Mouse (Mus musculus): Measurements from ENCODE around the gene Kit.

Gene Kit

GRCm38 (mm10) chr5:75589552-75590346, 15.0 kb downstream of the Kit start:
- peak; percentile 32 for DNase-seq (ENCODE audit: low spot score)

DNA sequence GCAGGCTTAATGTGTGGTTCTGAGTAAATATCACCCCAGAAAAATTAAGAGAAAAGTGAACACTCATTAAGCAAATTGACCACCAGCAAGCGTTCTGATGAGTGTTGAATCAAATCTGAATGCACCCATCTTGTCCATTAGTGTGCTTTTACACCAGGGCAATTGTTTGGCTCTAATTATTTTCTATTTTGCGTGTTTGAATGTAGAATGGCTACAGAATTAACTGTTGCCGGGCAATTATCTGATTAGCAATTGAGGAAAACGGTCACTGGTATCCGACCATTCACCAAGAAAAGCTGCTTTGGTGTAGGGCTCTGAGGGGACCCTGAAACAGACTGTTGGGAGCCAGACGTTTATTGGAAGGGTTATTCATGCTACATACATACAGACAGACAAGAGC, 16.2 kb downstream of the Kit start:
- no peak for DNase-seq (ENCODE audit: low spot score)

DNA sequence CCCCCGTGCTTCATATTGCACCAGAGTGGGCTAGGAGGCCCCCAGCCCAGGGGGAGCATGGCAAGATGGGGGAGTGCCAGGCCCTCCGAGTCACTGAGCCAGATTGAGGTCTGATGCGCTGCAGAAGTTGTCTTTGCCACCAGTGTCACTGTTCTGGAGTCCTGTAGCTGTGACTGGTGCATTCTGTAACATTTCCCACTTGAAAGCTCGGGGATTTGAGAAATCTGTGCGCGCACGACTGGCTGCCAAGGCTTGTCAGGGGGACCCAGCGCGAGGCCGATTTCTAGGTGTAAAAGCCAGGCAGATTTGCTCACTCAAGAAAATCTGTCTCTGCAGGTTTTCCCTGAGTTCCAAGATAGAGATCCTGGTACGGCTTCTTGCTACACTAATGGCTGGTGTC, 16.9 kb downstream of the Kit start:
- no peak for DNase-seq (ENCODE audit: low spot score)

DNA sequence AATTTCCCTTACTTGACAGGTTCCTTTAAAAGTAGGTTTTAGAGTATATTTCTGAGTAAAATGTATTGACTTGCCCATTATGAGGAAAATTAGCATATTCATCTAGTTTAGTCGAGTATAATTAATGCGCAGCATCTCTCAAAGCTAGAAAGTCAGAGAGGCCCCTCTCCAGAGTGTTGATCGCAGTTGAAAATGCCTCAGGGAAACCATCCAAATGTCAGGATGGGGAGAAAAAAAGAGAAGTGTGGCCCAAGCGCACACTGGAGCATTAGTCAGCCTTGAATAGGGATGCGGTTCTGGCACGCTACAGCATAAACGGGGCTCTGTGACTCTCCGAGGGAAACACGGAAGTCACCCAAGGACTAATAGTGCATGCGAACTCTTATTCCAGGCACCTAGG, 20.6 kb downstream of the Kit start:
- no peak for DNase-seq (ENCODE audit: low spot score)

DNA sequence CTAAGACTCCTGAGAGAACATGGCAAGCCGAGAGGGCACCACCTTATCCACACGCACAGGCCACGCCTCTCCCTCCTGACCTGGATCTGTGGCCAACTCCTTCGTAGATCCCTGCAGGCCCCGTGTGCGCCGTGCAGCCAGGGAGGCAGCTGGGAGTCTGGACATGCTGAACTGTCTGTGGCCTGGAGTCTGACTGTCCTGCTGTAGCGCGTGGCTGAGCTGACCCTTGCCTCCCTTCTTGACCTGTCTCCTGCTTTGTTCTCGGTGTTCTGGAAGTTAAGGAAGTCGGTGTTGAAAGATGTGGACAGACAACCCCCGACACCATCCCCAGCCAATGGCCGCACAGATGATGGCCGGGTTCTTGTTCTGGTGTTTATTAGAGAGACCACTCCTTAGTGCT, 21.5 kb downstream of the Kit start:
- no peak for DNase-seq (ENCODE audit: low spot score)

DNA sequence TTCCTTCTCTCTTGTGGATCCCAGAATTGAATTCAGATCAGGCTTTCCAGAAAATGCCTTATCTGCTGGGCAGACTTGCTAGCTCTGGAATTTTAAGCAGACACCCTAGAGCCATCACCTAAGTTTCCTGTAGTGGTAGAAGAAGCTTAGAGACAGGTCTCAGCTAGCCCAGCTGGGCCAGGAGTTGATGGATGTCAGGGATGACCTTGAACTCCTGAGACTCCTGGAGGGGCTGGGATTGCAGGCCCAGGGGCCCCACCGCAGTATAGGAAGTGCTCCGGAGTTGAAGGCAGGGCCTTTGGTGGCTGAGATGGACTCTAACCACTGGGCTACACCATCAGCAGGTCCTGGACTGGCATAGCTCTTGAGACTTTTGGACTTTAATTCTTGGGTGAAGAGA, 22.6 kb downstream of the Kit start:
- no peak for DNase-seq (ENCODE audit: low spot score)

- DNase-seq (ENCODE audit: low spot score), result no peak
These were observed 23.8 kb downstream of the Kit start for GRCm38 (mm10) chr5:75598491-75598890.

DNA sequence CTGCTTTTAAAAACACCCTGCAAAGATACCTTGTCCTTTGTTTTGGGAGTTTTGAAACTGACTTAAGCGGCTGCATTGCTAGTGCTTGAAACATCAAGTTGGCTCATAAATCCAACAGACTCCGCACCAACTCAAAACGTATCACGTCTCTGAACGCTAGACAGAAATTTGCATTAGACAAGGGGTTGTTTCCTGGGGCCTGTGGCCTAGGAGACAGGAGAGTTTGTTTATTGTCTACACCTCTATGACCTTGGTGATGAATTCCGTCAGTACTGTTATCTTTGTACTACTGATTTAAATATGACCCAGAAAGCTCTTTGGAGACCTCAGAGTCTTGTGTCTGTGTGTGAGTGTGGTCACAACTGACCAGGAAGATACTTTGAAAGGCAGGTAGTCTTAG, 25.3 kb downstream of the Kit start:
- DNase-seq (ENCODE audit: low spot score), result no peak

DNA sequence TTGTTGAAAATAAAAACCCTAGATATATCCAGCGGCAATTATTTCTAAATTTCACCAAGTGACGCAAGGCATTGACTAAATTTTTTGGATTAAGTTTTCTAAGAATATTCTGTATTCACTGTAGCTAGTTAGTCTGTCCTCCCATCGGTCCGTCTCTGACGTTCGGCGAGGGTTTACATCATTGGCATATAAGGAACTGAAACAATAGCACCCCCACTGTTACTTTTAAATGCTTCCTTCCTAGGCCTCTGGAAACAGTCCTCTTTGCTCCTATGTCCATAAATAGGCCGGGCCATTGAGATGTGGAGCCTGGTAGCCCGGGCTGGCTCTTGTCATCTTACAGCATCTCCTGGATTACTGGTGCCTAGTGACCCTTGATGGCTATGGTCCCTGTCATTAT, 29.5 kb downstream of the Kit start:
- no peak for DNase-seq (ENCODE audit: low spot score)

- DNase-seq (ENCODE audit: low spot score), result no peak
These were observed 32.2 kb downstream of the Kit start for GRCm38 (mm10) chr5:75606898-75607297.

DNA sequence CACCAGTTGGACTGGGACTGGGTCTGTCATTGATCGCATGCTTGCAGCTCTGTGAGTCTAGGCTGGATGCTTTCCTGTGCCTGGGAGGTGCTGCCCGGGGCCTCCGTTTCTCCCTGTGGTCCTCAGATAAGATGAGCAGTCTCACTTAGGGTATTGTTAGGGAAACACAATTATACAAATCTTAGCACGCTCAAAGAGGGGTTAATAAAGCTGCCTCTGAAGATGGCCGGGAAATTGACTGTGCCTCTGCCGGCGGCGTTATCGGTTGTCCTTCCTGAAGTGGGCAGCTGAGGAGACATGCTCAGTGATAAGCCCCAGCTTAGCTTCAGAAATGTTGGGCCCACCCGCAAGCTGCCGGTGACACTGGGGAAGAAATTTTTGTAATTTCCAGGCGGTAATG, 33.3 kb downstream of the Kit start:
- DNase-seq (ENCODE audit: low spot score), result peak; percentile 23

DNA sequence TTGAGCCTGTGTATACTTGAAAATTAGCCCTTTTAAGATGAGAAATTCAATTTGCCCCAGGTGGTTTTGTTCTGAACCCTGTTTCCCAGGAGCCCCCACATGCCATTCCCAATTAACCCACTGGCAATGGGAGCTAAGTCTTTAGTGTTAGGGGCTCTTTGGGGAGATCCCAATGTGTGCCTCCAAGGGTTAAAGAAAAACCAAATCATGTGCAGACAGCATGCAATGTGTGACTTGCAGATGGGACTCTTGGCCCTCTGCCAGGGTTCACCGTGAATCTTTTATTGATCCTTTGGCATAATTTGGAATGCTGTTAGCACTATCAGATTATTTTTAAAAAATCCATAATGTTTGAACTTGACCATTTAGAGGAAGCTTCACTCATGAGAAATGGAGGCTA, 37.7 kb downstream of the Kit start:
- DNase-seq (ENCODE audit: low spot score), result no peak

DNA sequence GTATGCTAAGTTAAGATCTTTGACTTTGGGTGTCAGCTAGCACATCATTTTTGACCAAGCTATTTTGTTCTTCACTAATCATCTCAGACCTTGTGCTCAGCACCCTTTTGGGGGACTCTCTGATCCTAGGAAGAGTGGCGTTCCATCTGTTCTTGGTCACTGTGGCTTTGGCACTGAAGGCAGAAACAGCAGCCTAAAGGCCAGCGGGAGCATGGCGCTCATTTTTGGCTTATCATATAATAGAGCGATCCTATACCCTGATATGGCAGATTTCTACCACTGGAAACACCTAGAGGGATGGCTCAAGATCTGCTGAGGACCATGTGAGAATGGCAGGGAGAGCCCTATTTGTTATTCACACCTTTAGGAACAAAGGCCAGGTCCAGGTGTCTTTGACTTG, 38.2 kb downstream of the Kit start:
- DNase-seq (ENCODE audit: low spot score), result no peak

DNA sequence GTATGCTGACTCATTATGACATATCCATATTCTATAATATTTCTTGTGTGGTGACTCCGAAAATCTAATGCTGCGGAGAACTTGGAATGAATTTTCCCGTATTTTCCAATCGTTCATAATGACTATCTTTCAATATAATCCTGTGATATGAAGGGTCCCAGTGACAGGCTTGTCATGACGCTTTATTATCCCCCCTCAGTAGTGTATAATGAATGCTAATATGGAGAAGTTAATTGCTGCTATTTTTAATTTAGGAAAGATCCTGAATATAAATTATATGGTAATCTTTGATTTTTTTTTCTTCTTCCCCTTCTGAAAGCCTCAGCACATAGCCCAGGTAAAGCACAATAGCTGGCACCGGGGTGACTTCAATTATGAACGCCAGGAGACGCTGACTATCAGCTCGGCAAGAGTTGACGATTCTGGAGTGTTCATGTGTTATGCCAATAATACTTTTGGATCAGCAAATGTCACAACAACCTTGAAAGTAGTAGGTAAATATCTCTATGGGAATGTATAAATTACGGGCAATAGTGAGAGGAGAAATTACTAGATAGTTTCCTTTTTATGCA, 40.4 kb downstream of the Kit start:
- no peak for DNase-seq (ENCODE audit: low spot score)

DNA sequence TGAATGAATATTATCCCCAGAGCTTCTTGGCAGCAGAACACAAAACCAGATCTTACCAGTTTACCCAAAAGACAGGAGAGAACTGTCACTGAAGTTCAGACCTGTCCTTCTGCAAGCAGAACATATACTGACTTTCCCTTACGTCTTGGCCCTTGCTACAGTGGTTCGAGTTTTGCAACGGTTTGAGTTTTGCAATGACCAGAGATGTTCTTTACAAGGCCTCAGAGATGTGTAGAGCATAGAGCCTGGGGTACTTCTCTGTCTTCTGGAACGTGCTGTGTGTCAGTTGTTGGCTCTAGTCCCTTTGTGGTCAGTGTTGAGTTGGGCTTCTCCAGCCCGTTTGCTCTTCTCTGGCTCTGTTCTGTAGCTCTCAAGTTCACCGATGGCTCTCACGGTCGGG, 40.9 kb downstream of the Kit start:
- no peak for DNase-seq (ENCODE audit: low spot score)

DNA sequence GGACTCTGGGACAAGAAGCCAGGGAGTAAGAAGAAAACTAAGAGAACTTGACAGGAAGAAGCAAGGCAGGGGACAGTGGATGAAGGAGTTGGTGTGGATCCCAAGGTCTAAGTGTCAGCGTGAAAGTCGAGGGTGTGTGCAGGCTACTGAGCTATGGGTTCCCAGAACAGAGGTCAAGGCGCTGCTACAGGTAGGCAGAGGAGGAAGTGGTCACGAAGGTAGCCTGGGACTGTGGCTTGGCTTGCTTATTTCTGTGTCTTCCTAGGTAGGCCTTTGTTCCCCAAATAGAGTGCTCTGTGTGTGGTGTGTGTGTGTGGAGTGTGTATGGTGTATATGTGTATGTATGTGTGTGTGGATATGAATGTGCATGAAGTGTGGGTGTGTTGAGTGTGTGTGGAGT, 47.7 kb downstream of the Kit start:
- DNase-seq (ENCODE audit: low spot score), result no peak

DNA sequence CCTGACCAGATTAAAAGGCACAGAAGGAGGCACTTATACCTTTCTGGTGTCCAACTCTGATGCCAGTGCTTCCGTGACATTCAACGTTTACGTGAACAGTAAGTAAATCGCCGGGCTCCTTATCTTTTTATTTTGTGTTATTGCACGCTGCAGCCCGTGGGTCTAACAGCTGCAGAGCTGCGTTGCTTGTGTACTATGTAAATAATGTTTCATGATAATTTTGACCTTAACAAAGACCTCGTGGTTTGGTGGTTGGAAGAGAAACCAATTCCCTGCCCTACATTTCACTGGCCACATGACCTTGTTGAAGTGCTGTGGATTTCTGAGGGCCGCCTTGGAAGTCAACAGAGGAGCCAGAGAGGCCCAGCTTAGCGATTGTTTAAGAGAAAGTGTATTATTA, 48.3 kb downstream of the Kit start:
- DNase-seq (ENCODE audit: low spot score), result no peak

DNA sequence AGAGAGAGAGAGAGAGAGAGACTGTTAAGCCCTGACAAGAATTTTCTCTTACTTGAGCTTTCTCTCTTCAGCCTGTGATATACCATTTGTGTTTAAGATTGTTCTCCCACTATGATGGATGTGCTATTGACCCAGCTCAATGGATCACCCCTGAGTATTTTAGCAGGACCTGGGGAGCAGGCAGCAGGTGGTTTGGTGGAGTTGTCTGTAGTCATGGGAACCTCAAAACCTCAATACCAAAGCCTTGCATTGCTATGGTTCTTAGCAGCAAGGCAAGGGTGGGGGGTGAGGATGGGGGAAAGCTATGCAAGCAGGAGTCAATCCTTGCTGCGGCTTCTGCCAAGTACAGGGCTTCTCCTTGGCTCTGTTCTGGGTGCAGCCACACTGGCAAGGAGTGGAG, 48.8 kb downstream of the Kit start:
- no peak for DNase-seq (ENCODE audit: low spot score)

- peak; percentile 59 for DNase-seq (ENCODE audit: low spot score)
These were observed 49.4 kb downstream of the Kit start for GRCm38 (mm10) chr5:75623993-75624706.

DNA sequence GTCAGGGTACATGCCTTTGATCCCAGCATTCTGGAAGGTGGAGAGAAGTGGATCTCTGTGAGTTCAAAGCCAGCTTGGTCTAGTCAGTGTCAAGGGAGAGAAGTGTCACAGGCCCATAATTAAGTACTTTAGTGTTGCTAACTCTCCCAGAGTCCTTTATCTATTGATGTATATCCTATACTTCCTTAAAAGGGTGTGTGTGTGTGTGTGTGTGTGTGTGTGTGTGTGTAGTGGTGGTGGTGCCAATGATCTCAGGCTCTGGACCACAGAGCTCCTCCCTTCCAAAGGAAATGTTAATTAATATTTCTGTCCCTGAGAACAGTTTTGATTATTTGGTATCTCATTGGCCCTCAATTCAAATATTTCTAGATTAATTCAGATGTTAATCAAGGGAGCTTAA, 50.3 kb downstream of the Kit start:
- DNase-seq (ENCODE audit: low spot score), result no peak

DNA sequence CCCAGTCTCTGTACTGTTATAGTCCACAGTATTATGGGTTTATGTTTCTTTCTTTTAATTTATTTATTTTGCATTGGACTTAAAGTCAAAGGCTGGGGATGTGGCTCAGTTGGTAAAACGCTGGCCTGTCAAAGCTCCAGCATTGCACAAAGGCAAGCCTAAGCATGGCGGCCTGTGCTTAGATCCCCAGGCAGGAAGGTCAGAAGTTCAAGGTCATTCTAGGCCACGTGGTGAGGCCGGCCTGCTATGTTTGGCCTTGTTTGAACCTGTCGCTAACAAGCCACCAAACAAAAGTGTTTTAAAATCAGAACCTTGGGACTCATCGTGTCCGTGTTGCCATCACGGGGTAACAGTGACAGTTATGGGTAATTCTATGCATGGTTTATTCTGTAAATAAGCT, 51.6 kb downstream of the Kit start:
- no peak for DNase-seq (ENCODE audit: low spot score)

GRCm38 (mm10) chr5:75626703-75627102, 52.0 kb downstream of the Kit start:
- no peak for DNase-seq (ENCODE audit: low spot score)

DNA sequence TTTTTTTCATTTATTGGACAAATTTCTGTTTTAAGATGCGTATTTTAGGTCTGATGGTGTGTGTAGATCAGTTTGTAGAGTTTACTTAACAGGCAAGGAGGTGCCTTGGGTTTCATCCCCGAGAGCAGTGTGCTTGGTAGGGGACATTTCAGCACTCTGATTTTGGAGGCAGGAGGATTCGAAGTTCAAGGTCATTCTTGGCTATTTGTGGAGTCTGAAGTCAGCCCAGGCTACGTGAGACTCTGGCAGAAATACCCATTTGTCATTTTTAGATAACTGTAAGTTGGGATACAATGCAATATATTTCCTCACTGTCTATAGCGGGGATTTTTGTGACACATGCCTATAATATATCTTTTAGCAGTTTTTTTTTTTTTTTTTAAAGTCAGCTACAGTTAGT, 57.5 kb downstream of the Kit start:
- DNase-seq (ENCODE audit: low spot score), result no peak
